Mouse (Mus musculus) E14TG2a.4 (cell line): ENCODE measurements at regions not wholly inside any gene's neighbourhood (a gene's known extent, or its start where the extent isn't known, plus 50 kb on each side); places are given as distances from the start of the nearest gene placed in this dataset.

Source experiments
- CTCF ChIP-seq: conservative IDR thresholded peaks from 2 replicates; pipeline ENCODE4 v1.5.1; 2014; ENCODE audit warnings: low read length
- POU5F1 ChIP-seq: IDR thresholded peaks from 2 replicates; pipeline ENCODE4 v1.6.1; 2014; ENCODE audit warnings: low read length, borderline replicate concordance

GRCm38 (mm10) chr12:82097126-82097525, 72.0 kb upstream of the Sipa1l1 start:
- TF ChIP-seq CTCF, result no peak
- no peak for TF ChIP-seq POU5F1
